Mouse (Mus musculus): ENCODE results near the gene Ccdc189. TPM values are rescaled to one million over a fixed set of nuclear protein-coding genes. Genes with fewer than 3 reads are reported as not detected.

The Ccdc189 gene
- total and polyA plus RNA-seq, 3 experiments = 4.2 to 6.9 TPM; not detected in 1

DNA sequence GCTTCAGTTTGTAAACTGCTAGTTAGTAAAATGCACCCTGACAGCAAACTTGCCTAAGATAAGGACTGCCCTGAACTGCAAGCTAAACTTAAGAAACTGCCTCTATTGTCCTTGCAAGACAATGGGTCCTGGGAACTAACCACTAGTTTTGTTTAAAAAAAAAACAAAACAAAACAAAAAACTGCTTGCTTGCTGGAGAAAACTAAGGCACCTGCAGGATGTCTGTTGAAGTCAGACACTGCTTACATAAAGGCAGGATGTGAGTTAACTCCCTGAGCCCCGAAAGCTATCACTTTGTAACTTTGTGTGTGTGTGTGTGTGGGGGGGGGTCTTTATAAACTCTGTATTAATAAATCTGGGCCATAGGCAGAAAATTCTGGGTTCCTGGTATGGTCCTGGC is 28.5 kb upstream of the Ccdc189 start:
- peaks cover 23% of the 10 kb centered on the region for H3K79me2 ChIP-seq (ENCODE audit: control insufficient read depth, insufficient read depth, low read length, poor library complexity)
- no peak for DNase-seq (ENCODE audit: low read depth, low spot score)
- peaks cover 0 to 8% of the 10 kb centered on the region in 2 experiments; a peak in 2 of 4 replicates for H3K36me3 ChIP-seq (ENCODE audit: control insufficient read depth in 1 of 2, insufficient read depth in 2 of 2, low read length in 2 of 2)
- peaks cover 0 to 16% of the 10 kb centered on the region in 2 experiments; a peak in 3 of 4 replicates for H3K4me1 ChIP-seq (ENCODE audit: control insufficient read depth in 1 of 2, insufficient read depth in 2 of 2, low read length in 2 of 2)
- no peak overlapping the region for H3K9ac ChIP-seq (ENCODE audit: control insufficient read depth, low read depth, low read length, poor library complexity, severe bottlenecking)
- no peak overlapping the region for H3K27ac ChIP-seq (ENCODE audit: control insufficient read depth, low read depth, low read length)
- no peak overlapping the region for H3K4me3 ChIP-seq (ENCODE audit: control insufficient read depth in 1 of 2, insufficient read depth in 1 of 2, low read depth in 2 of 2, low read length in 2 of 2)
- H3K9me3 ChIP-seq (replicated peaks; ENCODE audit: insufficient read depth, low read length) = no peaks in the 10 kb centered on the region
- H3K27me3 ChIP-seq (ENCODE audit: control insufficient read depth in 1 of 2, insufficient read depth in 2 of 2, low read length in 2 of 2) = no peaks in the 10 kb centered on the region
- TF ChIP-seq MYB (IDR thresholded peaks at IDR 0.05; ENCODE audit: low read depth, low read length) = no peak
- no peak for TF ChIP-seq SMC3 (IDR thresholded peaks at IDR 0.05; ENCODE audit: low read depth, low read length)
- TF ChIP-seq MAX (IDR thresholded peaks at IDR 0.05; ENCODE audit: low read length) = no peak
- no peak for TF ChIP-seq MEF2A (IDR thresholded peaks at IDR 0.05; ENCODE audit: extremely low read depth, insufficient replicate concordance, low read depth, low read length, poor library complexity, severe bottlenecking)
- TF ChIP-seq TBP (IDR thresholded peaks at IDR 0.05; ENCODE audit: low read depth, low read length) = no peak
- no peak for TF ChIP-seq ZNF384 (IDR thresholded peaks at IDR 0.05; ENCODE audit: low read depth, low read length)
- no peak for TF ChIP-seq NRF1 (IDR thresholded peaks at IDR 0.05; ENCODE audit: insufficient read depth, low read depth, low read length, poor library complexity, severe bottlenecking)
- TF ChIP-seq USF1 (IDR thresholded peaks at IDR 0.05; ENCODE audit: low read depth, low read length) = no peak

DNA sequence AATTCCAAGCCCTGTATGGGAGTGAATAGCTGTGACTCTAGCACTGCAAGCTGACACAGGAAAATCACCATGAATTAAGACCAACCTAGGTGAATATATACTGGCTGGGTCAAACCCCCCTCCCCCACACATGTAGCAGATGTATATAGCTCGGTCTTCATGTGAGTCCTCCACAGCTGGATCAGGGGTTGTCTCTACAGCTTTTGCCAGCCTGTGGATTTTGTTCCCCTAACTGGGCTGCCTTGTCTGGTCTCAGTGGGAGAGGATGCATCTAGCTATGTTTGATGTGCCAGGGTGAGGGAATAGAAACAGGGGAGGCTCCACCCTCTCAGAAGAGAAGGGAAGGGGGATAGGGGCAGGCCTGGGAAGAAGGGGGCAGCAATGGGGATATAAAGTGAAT is 27.9 kb upstream of the Ccdc189 start:
- no peak for DNase-seq (ENCODE audit: low read depth, low spot score)
- H3K36me3 ChIP-seq (ENCODE audit: control insufficient read depth in 1 of 2, insufficient read depth in 2 of 2, low read length in 2 of 2) = peaks cover 0 to 8% of the 10 kb centered on the region in 2 experiments; a peak in 2 of 4 replicates
- H3K27ac ChIP-seq (ENCODE audit: control insufficient read depth, low read depth, low read length) = no peak overlapping the region
- peaks cover 0 to 16% of the 10 kb centered on the region in 2 experiments; a peak in 3 of 4 replicates for H3K4me1 ChIP-seq (ENCODE audit: control insufficient read depth in 1 of 2, insufficient read depth in 2 of 2, low read length in 2 of 2)
- H3K79me2 ChIP-seq (ENCODE audit: control insufficient read depth, insufficient read depth, low read length, poor library complexity) = peaks cover 23% of the 10 kb centered on the region
- H3K4me3 ChIP-seq (ENCODE audit: control insufficient read depth in 1 of 2, insufficient read depth in 1 of 2, low read depth in 2 of 2, low read length in 2 of 2) = no peak overlapping the region
- no peak for TF ChIP-seq MAFK (IDR thresholded peaks at IDR 0.05; ENCODE audit: borderline replicate concordance, low read depth, low read length)
- no peak for TF ChIP-seq JUND (IDR thresholded peaks at IDR 0.05; ENCODE audit: low read depth, low read length)
- TF ChIP-seq EP300 (IDR thresholded peaks at IDR 0.05; ENCODE audit: low read depth in 1 of 2, low read length in 2 of 2) = no peak
- no peak for TF ChIP-seq ZNF384 (IDR thresholded peaks at IDR 0.05; ENCODE audit: low read depth, low read length)
- no peak for TF ChIP-seq POLR2A (IDR thresholded peaks at IDR 0.05; ENCODE audit: control insufficient read depth in 1 of 2, insufficient read depth in 1 of 2, low read depth in 1 of 2, low read length in 2 of 2, poor library complexity in 1 of 2)
- no peak for TF ChIP-seq MAX (IDR thresholded peaks at IDR 0.05; ENCODE audit: low read length)
- no peak for TF ChIP-seq NRF1 (IDR thresholded peaks at IDR 0.05; ENCODE audit: insufficient read depth, low read depth, low read length, poor library complexity, severe bottlenecking)
- TF ChIP-seq POLR2AphosphoS5 (IDR thresholded peaks at IDR 0.05; ENCODE audit: borderline replicate concordance, low read depth, low read length) = no peak
- no peak for TF ChIP-seq KAT2A (conservative IDR thresholded peaks at IDR 0.05; ENCODE audit: low read depth, low read length)
- TF ChIP-seq ZMIZ1 (IDR thresholded peaks at IDR 0.05; ENCODE audit: low read depth, low read length) = no peak
- no peak for TF ChIP-seq ETS1 (IDR thresholded peaks at IDR 0.05; ENCODE audit: low read depth, low read length)
- no peak for TF ChIP-seq E2F4 (IDR thresholded peaks at IDR 0.05; ENCODE audit: borderline replicate concordance, low read depth, low read length)
- TF ChIP-seq USF2 (IDR thresholded peaks at IDR 0.05; ENCODE audit: borderline replicate concordance in 1 of 2, insufficient read depth in 1 of 2, low read depth in 1 of 2, low read length in 2 of 2) = no peak
- no peak for TF ChIP-seq CHD2 (IDR thresholded peaks at IDR 0.05; ENCODE audit: low read length)
- TF ChIP-seq UBTF (IDR thresholded peaks at IDR 0.05; ENCODE audit: borderline replicate concordance, insufficient read depth, low read depth, low read length) = no peak
- no peak for TF ChIP-seq NELFE (IDR thresholded peaks at IDR 0.05; ENCODE audit: low read depth, low read length)
- no peak for TF ChIP-seq CHD1 (IDR thresholded peaks at IDR 0.05; ENCODE audit: low read depth, low read length)
- TF ChIP-seq BHLHE40 (IDR thresholded peaks at IDR 0.05; ENCODE audit: borderline replicate concordance, low read depth, low read length) = no peak
- TF ChIP-seq USF1 (IDR thresholded peaks at IDR 0.05; ENCODE audit: low read depth, low read length) = no peak
- no peak for TF ChIP-seq MEF2A (IDR thresholded peaks at IDR 0.05; ENCODE audit: extremely low read depth, insufficient replicate concordance, low read depth, low read length, poor library complexity, severe bottlenecking)
- no peak overlapping the region for H3K9ac ChIP-seq (ENCODE audit: control insufficient read depth, low read depth, low read length, poor library complexity, severe bottlenecking)
- H3K9me3 ChIP-seq (replicated peaks; ENCODE audit: insufficient read depth, low read length) = no peaks in the 10 kb centered on the region
- H3K27me3 ChIP-seq (ENCODE audit: control insufficient read depth in 1 of 2, insufficient read depth in 2 of 2, low read length in 2 of 2) = no peaks in the 10 kb centered on the region
